Mouse (Mus musculus) small intestine, adult 2 months (tissue): ENCODE data around the gene Ppp6r3. TPM values are rescaled to one million over a fixed set of nuclear protein-coding genes. Genes with fewer than 3 reads are reported as not detected.

ENCODE experiments used
- H3K27ac ChIP-seq: fragments of 200-500 bp; 2 replicates; pipeline ENCODE4 v1.5.1; 2012; ENCODE audit warnings: low read depth, low read length, control low read depth, inconsistent platforms; ENCODE audit not compliant: insufficient read depth
- H3K27me3 ChIP-seq: fragments of 200-500 bp; 2 replicates; pipeline ENCODE4 v1.6.1; 2012; ENCODE audit warnings: mild to moderate bottlenecking, moderate library complexity, low read length, inconsistent platforms; ENCODE audit not compliant: control insufficient read depth, insufficient read depth
- H3K36me3 ChIP-seq: fragments of 200-500 bp; 2 replicates; pipeline ENCODE4 v1.6.1; 2012; ENCODE audit warnings: mild to moderate bottlenecking, low read length, control low read depth, inconsistent platforms; ENCODE audit not compliant: control insufficient read depth, insufficient read depth
- H3K4me1 ChIP-seq: fragments of 200-500 bp; 2 replicates; pipeline ENCODE4 v1.6.1; 2012; ENCODE audit warnings: low read length, inconsistent platforms, mixed read lengths; ENCODE audit not compliant: control insufficient read depth, insufficient read depth, insufficient read length
- H3K4me3 ChIP-seq: fragments of 200-500 bp; 2 replicates; pipeline ENCODE4 v1.5.1; 2012; ENCODE audit warnings: low read depth, mild to moderate bottlenecking, control low read depth, inconsistent platforms, low read length, moderate library complexity
- CTCF ChIP-seq: fragments of 200-500 bp; IDR thresholded peaks from 2 replicates; pipeline ENCODE4 v1.5.1; 2012; ENCODE audit warnings: low read depth, mild to moderate bottlenecking, control low read depth, inconsistent platforms, low read length, moderate library complexity, mixed read lengths; ENCODE audit not compliant: insufficient replicate concordance, insufficient read length; ENCODE audit errors: extremely low read depth
- POLR2A ChIP-seq: fragments of 200-500 bp; IDR thresholded peaks from 2 replicates; pipeline ENCODE4 v1.6.1; 2012; ENCODE audit warnings: low read depth, mild to moderate bottlenecking, control low read depth, inconsistent platforms, low read length, moderate library complexity
- WGBS: fragments of 180-500 bp; shearing (Covaris S2); methylation state at CpG from one replicate; pipeline ENCODE4 v1.1.7; 2018; 5-methylcytosine and 5-hydroxymethylcytosine counted together
- polyA plus RNA-seq: library from polyadenylated mRNA; depleted of rRNA; stranded (reverse); fragments of >200 nt; gene quantifications from 2 replicates; pipeline ENCODE4 v1.2.3, GENCODE M21; 2012

The Ppp6r3 gene
- polyA plus RNA-seq, 1 experiment = 67.9 TPM

DNA sequence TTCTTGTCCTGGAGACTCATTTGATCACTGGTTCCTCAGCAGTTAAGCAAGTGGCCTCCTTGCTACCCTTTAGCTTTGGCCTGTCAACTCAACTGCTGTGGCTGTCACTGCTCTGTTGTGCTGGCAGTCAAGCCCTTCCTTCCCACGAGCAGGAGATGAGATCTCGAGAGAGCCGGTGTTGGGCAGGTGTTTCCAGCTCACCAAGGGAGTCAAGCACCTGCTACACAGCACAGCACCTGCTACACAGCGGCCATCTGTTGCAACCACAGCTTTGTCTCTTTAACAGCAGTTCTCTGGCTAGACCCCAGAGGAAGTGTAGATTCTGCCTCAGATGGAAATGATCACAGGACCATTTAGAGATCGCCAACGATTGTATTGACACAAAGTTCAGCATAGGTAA is 123.9 kb downstream of the Ppp6r3 start:
- Histone ChIP-seq H3K27me3 (no peaks in the 10 kb centered on the region), H3K36me3 (peaks cover 22% of the 10 kb centered on the region), H3K27ac (no peak overlapping the region; the same call in 1 of the 2 replicates), H3K4me3 (no peak overlapping the region), H3K4me1 (peaks cover 15% of the 10 kb centered on the region; the same call in 1 of the 2 replicates)
- WGBS = 12% methylated on average over 6 of the region's 6 CpGs
- TF ChIP-seq POLR2A (no peak), CTCF (no peak)

DNA sequence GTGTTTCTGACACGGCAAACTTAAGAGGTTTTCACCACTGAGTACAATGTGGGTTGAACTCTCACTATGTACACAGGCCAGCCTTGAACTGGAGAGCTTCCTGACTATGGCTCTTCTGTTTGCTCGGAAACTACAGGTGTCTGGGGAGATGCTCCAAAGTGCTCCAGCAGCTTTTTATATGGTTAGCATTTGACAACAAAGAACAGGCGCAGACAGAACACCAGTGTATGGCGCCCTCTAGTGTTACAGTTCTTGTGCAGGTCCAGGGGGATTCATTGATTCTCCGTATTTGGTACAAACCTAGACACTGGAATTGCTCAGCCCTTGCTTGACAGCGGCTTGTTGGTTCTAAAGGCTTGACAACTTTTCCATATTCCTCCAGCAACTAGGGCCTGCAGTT is 124.4 kb downstream of the Ppp6r3 start:
- WGBS = 6% methylated on average over 6 of the region's 6 CpGs

DNA sequence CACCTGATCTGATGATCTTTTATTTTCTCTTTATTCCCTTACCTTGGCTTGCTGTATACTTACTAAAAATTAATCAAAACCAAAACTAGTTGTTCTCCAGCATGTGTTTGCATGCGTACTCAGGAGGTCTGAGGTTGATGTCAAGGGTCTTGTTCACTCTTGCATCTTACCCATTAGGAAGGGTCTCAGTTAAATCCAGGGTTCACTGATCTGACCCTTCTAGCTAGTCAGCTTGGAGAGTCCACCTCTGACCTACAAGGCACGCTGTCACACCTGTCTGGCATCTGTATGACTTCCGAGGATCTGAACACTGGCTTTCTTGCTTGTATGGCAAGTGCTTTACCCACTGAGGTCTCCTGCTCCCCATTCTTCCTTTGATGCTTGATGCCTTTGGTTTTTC is 124.8 kb downstream of the Ppp6r3 start:
- TF ChIP-seq POLR2A (no peak), CTCF (no peak)
- Histone ChIP-seq H3K4me1 (peaks cover 15% of the 10 kb centered on the region; the same call in 1 of the 2 replicates), H3K27ac (no peak overlapping the region), H3K27me3 (no peaks in the 10 kb centered on the region), H3K4me3 (no peak overlapping the region), H3K36me3 (peaks cover 17% of the 10 kb centered on the region)
- 81% methylated on average over 3 of the region's 3 CpGs for WGBS

More for the DNA sequence above, 124.4 kb downstream of the Ppp6r3 start:
- Histone ChIP-seq H3K36me3 (peaks cover 21% of the 10 kb centered on the region), H3K27me3 (no peaks in the 10 kb centered on the region), H3K4me1 (peaks cover 15% of the 10 kb centered on the region; the same call in 1 of the 2 replicates), H3K4me3 (no peak overlapping the region), H3K27ac (no peak overlapping the region)
- no peak for TF ChIP-seq POLR2A
- TF ChIP-seq CTCF = peak; percentile 49; the same call in 1 of the 2 replicates

DNA sequence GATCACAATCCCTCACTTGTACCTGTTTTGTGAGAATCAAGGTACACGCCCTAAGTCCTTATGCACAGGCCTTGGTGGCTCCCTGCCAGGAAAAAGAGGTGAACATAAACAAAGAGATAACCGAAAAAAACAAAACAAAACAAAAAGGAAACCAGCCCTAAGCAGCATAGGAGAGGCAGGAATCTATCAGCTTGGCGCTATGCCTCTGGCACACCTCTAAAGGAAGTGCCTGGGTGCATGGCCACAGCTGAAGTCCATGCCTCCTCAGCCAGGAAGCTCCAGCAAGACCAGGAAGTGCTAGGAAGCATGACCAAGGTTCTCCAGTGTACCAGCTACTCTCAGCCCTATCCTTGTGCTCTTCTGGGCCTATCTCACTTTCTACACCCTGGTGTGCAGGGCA is 126.3 kb downstream of the Ppp6r3 start:
- H3K4me3 ChIP-seq = no peak overlapping the region
- peaks cover 15% of the 10 kb centered on the region; the same call in 1 of the 2 replicates for H3K4me1 ChIP-seq
- H3K36me3 ChIP-seq = peaks cover 4% of the 10 kb centered on the region
- no peak overlapping the region for H3K27ac ChIP-seq
- WGBS = 18% methylated on average over 3 of the region's 3 CpGs
- TF ChIP-seq POLR2A (no peak), CTCF (no peak)
- no peaks in the 10 kb centered on the region for H3K27me3 ChIP-seq

DNA sequence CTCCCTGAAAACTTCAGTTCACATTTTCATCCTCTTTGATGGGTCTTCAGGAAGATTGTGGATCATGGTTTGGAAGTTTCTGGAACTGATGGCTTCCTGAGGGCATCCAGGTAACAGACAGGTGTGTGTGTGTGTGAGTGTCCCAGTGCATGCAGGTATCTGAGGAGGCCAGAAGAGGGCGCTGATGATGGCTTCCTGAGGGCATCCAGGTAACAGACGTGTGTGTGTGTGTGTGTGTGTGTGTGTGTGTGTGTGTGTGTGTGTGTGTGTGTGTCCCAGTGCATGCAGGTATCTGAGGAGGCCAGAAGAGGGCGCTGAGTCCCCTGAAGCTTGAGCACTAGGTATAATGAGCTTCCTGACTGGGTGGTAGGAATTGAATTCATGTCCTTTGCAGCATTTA is 128.2 kb downstream of the Ppp6r3 start:
- no peaks in the 10 kb centered on the region for H3K36me3 ChIP-seq
- peaks cover 12% of the 10 kb centered on the region; the same call in 1 of the 2 replicates for H3K4me1 ChIP-seq
- no peaks in the 10 kb centered on the region for H3K27me3 ChIP-seq
- H3K27ac ChIP-seq = no peak overlapping the region
- TF ChIP-seq POLR2A = no peak
- TF ChIP-seq CTCF = no peak
- 82% methylated on average over 3 of the region's 3 CpGs for WGBS
- H3K4me3 ChIP-seq = no peak overlapping the region

DNA sequence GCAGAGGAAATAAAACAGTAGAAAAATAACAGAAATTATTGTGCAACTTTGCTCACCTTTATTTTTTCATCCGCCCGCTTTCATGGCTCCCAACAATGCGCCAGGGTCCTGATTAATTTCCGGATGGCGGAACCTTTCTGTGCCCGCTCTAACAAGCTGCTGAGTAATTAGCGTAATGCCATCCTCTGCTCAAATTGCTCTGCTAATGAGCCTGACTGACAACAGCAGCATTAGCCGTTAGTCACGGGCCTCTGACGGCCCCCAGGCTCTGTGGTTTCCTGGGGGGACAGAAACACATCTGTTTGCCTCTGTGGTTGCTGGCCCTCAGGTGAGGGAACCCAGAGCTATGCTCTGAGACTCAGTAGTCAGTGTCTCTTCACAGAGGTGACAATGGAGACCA is 134.5 kb downstream of the Ppp6r3 start:
- TF ChIP-seq POLR2A = no peak
- H3K4me1 ChIP-seq = no peaks in the 10 kb centered on the region
- 72% methylated on average over 10 of the region's 10 CpGs for WGBS
- no peak overlapping the region for H3K27ac ChIP-seq
- H3K27me3 ChIP-seq = no peaks in the 10 kb centered on the region
- no peak overlapping the region for H3K4me3 ChIP-seq
- H3K36me3 ChIP-seq = no peaks in the 10 kb centered on the region

DNA sequence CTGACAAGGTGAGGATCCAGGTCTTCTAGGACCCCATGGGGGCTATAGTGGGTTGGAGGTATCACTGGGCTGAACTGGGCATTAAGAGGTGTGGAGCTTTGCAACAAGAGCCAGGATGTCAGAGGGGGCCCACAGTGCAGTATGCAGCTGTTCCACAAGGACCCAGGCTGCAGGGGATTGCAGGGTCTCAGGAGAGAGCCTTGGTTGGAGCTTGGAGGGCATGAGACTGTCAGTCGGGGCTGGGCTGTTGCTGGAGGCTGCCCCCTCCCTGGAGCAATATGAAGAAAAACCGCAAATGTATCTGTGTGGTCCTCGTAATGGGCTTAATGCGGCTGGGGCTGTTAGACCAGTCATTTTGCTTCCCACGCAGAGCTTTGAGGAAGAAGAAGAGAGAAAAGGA is 134.9 kb downstream of the Ppp6r3 start:
- Histone ChIP-seq H3K27me3 (no peaks in the 10 kb centered on the region), H3K36me3 (no peaks in the 10 kb centered on the region), H3K4me1 (no peaks in the 10 kb centered on the region), H3K4me3 (no peak overlapping the region), H3K27ac (no peak overlapping the region)
- no peak for TF ChIP-seq POLR2A
- TF ChIP-seq CTCF = no peak
- 69% methylated on average over 5 of the region's 5 CpGs for WGBS

DNA sequence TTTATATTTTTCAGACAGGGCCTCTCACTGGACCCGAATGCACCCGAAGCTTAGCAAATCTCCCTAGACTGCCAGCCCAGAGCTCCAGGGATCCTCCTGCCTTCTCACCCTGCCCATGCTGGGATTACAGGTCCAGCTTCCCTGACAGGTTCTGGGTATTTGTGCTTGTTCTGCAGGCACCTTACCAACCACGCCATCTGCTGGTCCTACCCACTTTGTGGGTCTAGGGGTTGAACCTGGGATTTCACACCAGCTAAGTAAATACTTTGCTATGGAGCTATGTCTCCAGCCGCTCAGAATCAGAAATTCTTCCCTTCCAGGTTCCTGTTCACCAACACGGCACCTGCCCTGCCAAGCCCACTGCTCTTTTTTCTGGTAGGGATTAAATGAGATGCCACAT is 137.6 kb downstream of the Ppp6r3 start:
- no peak overlapping the region for H3K4me3 ChIP-seq
- no peak overlapping the region for H3K27ac ChIP-seq
- 50% methylated on average over 5 of the region's 5 CpGs for WGBS
- TF ChIP-seq POLR2A (no peak), CTCF (peak; percentile 32; the same call in 1 of the 2 replicates)
- no peaks in the 10 kb centered on the region for H3K36me3 ChIP-seq
- H3K27me3 ChIP-seq = no peaks in the 10 kb centered on the region
- no peaks in the 10 kb centered on the region for H3K4me1 ChIP-seq
